In the genomic region with DNA sequence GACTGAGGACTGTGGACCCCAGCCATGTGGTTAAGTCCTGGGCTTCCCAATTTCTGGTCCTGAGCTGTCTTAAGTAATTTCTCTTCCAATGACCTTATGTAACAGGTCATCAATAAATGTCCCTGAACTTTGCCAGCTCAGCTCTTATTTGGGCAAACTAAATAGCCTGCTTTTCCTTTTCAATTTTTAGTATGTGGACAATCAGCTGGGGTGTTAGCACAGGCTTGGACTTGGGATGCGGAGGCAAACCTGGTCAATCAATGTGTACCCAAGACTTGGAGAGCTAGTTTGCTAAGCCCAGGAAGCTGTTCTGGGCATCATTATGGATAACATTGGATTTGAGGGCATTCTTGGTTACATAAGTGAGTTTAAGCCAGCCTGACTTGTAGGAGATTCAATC, we compare ENCODE assay signal across 32 mouse cellular contexts.
"Had no signal": no experiment of that assay in that cellular context is flagged by ENCODE, and none has a peak within 500 bp of the region (broad histone marks: within the 10 kb centered on the region; RNA-seq: fewer than 3 reads in every experiment).

No protein-coding gene starts in this region.

- H3K27ac ChIP-seq: limb, embryonic 10.5 days; limb, embryonic 12.5 days; limb, embryonic 13.5 days; limb, embryonic 15.5 days; liver, embryonic 13.5 days; liver, embryonic 14.5 days; liver, embryonic 15.5 days; lung, embryonic 15.5 days; macrophage; midbrain, embryonic 10.5 days; midbrain, embryonic 12.5 days; midbrain, embryonic 13.5 days; midbrain, embryonic 15.5 days; neural tube, embryonic 12.5 days; neural tube, embryonic 13.5 days had no signal

- H3K9ac ChIP-seq: limb, embryonic 12.5 days; limb, embryonic 13.5 days; limb, embryonic 15.5 days; liver, embryonic 13.5 days; liver, embryonic 14.5 days; liver, embryonic 15.5 days; liver, postnatal 0 days; lung, embryonic 14.5 days; lung, embryonic 15.5 days; midbrain, embryonic 12.5 days; midbrain, embryonic 13.5 days; midbrain, embryonic 15.5 days; neural tube, embryonic 12.5 days; neural tube, embryonic 13.5 days had no signal

- H3K27me3 ChIP-seq: limb, embryonic 13.5 days; limb, embryonic 15.5 days; liver, embryonic 15.5 days; lung, embryonic 15.5 days; midbrain, embryonic 12.5 days; midbrain, embryonic 13.5 days; midbrain, embryonic 15.5 days; neural tube, embryonic 12.5 days; neural tube, embryonic 13.5 days had no signal

- H3K4me2 ChIP-seq: limb, embryonic 12.5 days; limb, embryonic 13.5 days; limb, embryonic 15.5 days; liver, embryonic 11.5 days; liver, embryonic 13.5 days; liver, embryonic 15.5 days; lung, embryonic 14.5 days; lung, embryonic 15.5 days; midbrain, embryonic 11.5 days; midbrain, embryonic 12.5 days; midbrain, embryonic 13.5 days; midbrain, embryonic 15.5 days; neural tube, embryonic 12.5 days; neural tube, embryonic 13.5 days had no signal

- H3K9me3 ChIP-seq: limb, embryonic 10.5 days; limb, embryonic 12.5 days; limb, embryonic 15.5 days; liver, embryonic 15.5 days; lung, embryonic 15.5 days; midbrain, embryonic 13.5 days; midbrain, embryonic 15.5 days had no signal

- DNase-seq: left cerebral cortex, postnatal 4 days; liver; liver, embryonic 13.5 days; liver, postnatal 0 days; lung, adult 18-20 months; lung, adult 2 months; lung, embryonic 14.5 days; lung, postnatal 10 days; lung, postnatal 14 days; lung, postnatal 36 days; lung, postnatal 4 days; midbrain, embryonic 14.5 days had no signal

- H3K36me3 ChIP-seq: limb, embryonic 10.5 days; limb, embryonic 12.5 days; limb, embryonic 13.5 days; limb, embryonic 15.5 days; liver, embryonic 13.5 days; liver, embryonic 15.5 days; lung, embryonic 15.5 days; midbrain, embryonic 10.5 days; midbrain, embryonic 12.5 days; midbrain, embryonic 13.5 days; midbrain, embryonic 15.5 days; neural tube, embryonic 12.5 days; neural tube, embryonic 13.5 days had no signal

- ATAC-seq: liver, postnatal 0 days; lung, postnatal 0 days; midbrain, embryonic 13.5 days; midbrain, embryonic 15.5 days; midbrain, embryonic 16.5 days had no signal

- H3K4me1 ChIP-seq: limb, embryonic 10.5 days; limb, embryonic 12.5 days; limb, embryonic 13.5 days; limb, embryonic 15.5 days; liver, embryonic 15.5 days; lung, embryonic 15.5 days; megakaryocyte, embryonic 14.5 days; midbrain, embryonic 10.5 days; midbrain, embryonic 12.5 days; midbrain, embryonic 13.5 days; midbrain, embryonic 15.5 days; neural tube, embryonic 12.5 days; neural tube, embryonic 13.5 days had no signal

- H3K4me3 ChIP-seq: limb, embryonic 10.5 days; limb, embryonic 12.5 days; limb, embryonic 13.5 days; limb, embryonic 15.5 days; liver, embryonic 13.5 days; liver, embryonic 15.5 days; lung, embryonic 15.5 days; megakaryocyte, embryonic 14.5 days; midbrain, embryonic 10.5 days; midbrain, embryonic 12.5 days; midbrain, embryonic 13.5 days; midbrain, embryonic 15.5 days; myocyte; neural tube, embryonic 12.5 days; neural tube, embryonic 13.5 days had no signal
